Mouse (Mus musculus): ENCODE data around the gene Tbcd. TPM values are rescaled to one million over a fixed set of nuclear protein-coding genes. Genes with fewer than 3 reads are reported as not detected.

The Tbcd gene
- polyA plus RNA-seq, 1 experiment from 2014 or later = 61.8 TPM

DNA sequence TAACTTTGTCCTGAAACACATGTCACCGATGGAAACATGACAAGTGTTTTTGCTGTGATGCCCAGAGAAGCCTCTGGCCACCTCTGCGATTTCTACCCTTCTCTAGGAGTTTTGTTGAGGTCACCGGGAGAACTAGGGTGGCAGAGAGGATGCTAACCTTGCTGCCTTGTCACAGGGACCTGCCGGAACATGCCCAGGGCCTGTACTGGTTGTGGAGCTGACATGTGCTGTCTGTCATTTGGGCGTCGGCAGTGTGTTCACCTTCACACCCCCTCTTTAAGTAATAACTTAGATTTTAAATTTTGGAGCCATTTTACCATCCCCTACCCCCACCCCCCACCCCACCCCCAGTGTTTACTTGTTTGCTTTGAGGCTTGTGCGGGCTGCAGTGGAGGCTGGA lies 68.0 kb downstream of the Tbcd start:
- H3K4me1 ChIP-seq = peaks cover 5% of the 10 kb centered on the region; the same call in 1 of the 2 replicates
- H3K27ac ChIP-seq = no peak overlapping the region
- no peaks in the 10 kb centered on the region for H3K9me3 ChIP-seq
- H3K4me2 ChIP-seq = no peak overlapping the region
- 86% methylated on average over 7 of the region's 7 CpGs for WGBS
- no peaks in the 10 kb centered on the region for H3K27me3 ChIP-seq (replicated peaks)
- H3K9ac ChIP-seq = no peak overlapping the region
- no peak for ATAC-seq (replicated peaks)
- no peaks in the 10 kb centered on the region for H3K36me3 ChIP-seq (replicated peaks)
- H3K4me3 ChIP-seq = no peak overlapping the region

DNA sequence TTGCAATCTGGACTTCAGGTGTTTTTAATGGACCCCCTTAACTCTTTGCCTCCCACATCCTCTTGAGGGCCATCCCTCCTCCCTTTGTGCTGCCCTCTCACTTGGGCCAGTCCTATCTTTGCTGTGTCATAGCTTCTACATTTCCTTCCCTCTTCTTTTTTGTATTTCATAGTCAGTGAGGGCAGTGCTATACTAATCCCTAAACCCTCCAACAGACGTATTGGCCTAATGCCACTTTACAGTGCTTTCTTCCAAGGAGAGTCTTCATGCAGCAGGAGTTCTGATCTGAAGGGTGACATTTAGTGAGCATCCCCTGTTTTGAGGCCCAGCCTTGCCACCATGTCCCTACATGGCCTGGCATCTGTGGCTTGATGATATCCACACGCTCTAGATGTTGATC lies 69.0 kb downstream of the Tbcd start:
- Histone ChIP-seq H3K27me3 (replicated peaks) (no peaks in the 10 kb centered on the region), H3K9ac (no peak overlapping the region), H3K27ac (no peak overlapping the region), H3K4me2 (no peak overlapping the region), H3K4me3 (no peak overlapping the region), H3K4me1 (peaks cover 5% of the 10 kb centered on the region; the same call in 1 of the 2 replicates), H3K36me3 (replicated peaks) (no peaks in the 10 kb centered on the region), H3K9me3 (no peaks in the 10 kb centered on the region)
- 89% methylated on average over 2 of the region's 2 CpGs for WGBS
- no peak for ATAC-seq (replicated peaks)

- no peak for ATAC-seq (replicated peaks)
- H3K4me3 ChIP-seq = no peak overlapping the region
- 87% methylated on average over 4 of the region's 4 CpGs for WGBS
Observed at GRCm38 (mm10) chr11:121522156-121522762, 70.5 kb downstream of the Tbcd start.

DNA sequence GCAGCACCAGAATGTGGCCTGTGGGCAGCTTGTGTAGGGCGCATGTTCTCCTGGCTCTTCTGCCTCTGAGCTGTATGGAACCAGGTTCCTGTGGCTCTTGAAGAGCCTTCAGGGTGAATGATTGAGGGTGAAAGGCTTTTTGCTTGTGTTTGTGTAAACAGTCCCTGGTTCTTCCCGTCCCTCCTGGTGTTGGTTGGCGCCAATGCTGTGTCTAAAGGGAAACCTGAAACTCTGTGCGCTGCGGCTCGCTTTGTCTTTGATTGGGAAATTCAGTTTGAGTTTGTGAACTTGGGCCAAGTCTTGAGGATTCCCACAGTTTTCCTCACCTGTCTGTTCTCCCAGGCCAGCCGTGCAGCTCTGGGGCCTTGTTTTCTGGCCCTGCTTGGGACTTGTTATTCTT lies 72.4 kb downstream of the Tbcd start:
- Histone ChIP-seq H3K4me1 (peaks cover 2% of the 10 kb centered on the region; the same call in 1 of the 2 replicates), H3K27me3 (replicated peaks) (no peaks in the 10 kb centered on the region), H3K4me3 (no peak overlapping the region), H3K27ac (no peak overlapping the region), H3K36me3 (replicated peaks) (no peaks in the 10 kb centered on the region), H3K9ac (no peak overlapping the region), H3K4me2 (no peak overlapping the region), H3K9me3 (no peaks in the 10 kb centered on the region)
- ATAC-seq (replicated peaks) = no peak
- whole genome bisulfite sequencing = 93% methylated on average over 7 of the region's 7 CpGs

More at GRCm38 (mm10) chr11:121522156-121522762, 70.5 kb downstream of the Tbcd start:
- H3K9ac ChIP-seq = no peak overlapping the region
- no peaks in the 10 kb centered on the region for H3K9me3 ChIP-seq
- no peak overlapping the region for H3K27ac ChIP-seq
- peaks cover 5% of the 10 kb centered on the region; the same call in 1 of the 2 replicates for H3K4me1 ChIP-seq
- no peaks in the 10 kb centered on the region for H3K27me3 ChIP-seq (replicated peaks)
- H3K36me3 ChIP-seq (replicated peaks) = no peaks in the 10 kb centered on the region
- H3K4me2 ChIP-seq = no peak overlapping the region

DNA sequence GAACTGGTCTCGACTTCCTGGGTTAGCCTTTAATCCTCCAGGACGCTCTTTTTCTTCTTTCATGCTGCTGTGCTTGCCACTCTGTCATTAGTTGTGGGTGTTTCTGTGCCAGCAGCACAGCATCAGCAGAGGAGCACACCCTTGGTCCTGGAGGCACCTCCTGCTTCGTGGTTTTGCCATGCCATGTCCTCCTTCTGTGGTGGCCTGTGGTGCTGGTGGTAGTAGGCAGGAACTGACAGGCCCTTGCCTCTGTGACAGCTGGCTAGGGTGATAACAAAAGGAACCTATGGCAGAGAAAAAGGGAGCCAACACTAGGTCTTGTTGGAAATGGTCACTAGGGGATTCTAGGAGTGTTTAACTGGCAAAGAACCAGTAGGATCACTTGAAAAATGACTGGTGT lies 78.0 kb downstream of the Tbcd start:
- Histone ChIP-seq H3K4me2 (no peak overlapping the region), H3K27ac (no peak overlapping the region), H3K9ac (no peak overlapping the region), H3K9me3 (no peaks in the 10 kb centered on the region), H3K27me3 (replicated peaks) (no peaks in the 10 kb centered on the region), H3K4me1 (no peaks in the 10 kb centered on the region), H3K36me3 (replicated peaks) (no peaks in the 10 kb centered on the region), H3K4me3 (no peak overlapping the region)
- 97% methylated on average over 3 of the region's 3 CpGs for WGBS
- no peak for ATAC-seq (replicated peaks)

DNA sequence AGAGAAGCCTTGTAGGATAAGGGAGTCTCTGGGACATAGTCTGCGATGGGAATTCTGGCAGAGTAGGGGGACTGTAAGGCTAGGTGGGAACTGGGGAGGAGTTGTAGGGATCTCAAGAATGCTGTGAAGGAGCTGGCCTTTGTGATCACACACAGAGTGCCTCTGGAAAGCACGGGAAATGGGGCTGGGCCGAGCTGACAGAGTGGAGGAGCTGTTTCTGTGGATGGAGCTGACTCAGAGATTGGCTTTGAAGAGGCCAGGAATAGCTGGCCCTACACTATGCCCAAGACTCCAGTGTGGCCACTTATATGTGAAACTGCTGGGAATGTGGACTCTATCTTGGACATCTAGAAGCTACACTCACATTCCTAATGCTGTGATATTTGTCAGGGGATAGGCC lies 84.8 kb downstream of the Tbcd start:
- Histone ChIP-seq H3K27ac (no peak overlapping the region), H3K9ac (no peak overlapping the region), H3K36me3 (replicated peaks) (no peaks in the 10 kb centered on the region), H3K27me3 (replicated peaks) (no peaks in the 10 kb centered on the region), H3K9me3 (no peaks in the 10 kb centered on the region), H3K4me3 (no peak overlapping the region), H3K4me1 (no peaks in the 10 kb centered on the region), H3K4me2 (no peak overlapping the region)
- no peak for ATAC-seq (replicated peaks)
- WGBS = 61% methylated on average over 3 of the region's 3 CpGs

GRCm38 (mm10) chr11:121542471-121542870 lies 90.7 kb downstream of the Tbcd start:
- H3K4me1 ChIP-seq = no peaks in the 10 kb centered on the region
- 95% methylated on average over 4 of the region's 4 CpGs for WGBS
- H3K9ac ChIP-seq = no peak overlapping the region
- no peak for ATAC-seq (replicated peaks)
- no peak overlapping the region for H3K4me2 ChIP-seq
- H3K27me3 ChIP-seq (replicated peaks) = no peaks in the 10 kb centered on the region
- H3K9me3 ChIP-seq = no peaks in the 10 kb centered on the region
- no peak overlapping the region for H3K27ac ChIP-seq
- H3K36me3 ChIP-seq (replicated peaks) = 0 out of 2 replicates have a peak, but pooled peaks cover 5% of the 10 kb centered on the region
- H3K4me3 ChIP-seq = no peak overlapping the region

DNA sequence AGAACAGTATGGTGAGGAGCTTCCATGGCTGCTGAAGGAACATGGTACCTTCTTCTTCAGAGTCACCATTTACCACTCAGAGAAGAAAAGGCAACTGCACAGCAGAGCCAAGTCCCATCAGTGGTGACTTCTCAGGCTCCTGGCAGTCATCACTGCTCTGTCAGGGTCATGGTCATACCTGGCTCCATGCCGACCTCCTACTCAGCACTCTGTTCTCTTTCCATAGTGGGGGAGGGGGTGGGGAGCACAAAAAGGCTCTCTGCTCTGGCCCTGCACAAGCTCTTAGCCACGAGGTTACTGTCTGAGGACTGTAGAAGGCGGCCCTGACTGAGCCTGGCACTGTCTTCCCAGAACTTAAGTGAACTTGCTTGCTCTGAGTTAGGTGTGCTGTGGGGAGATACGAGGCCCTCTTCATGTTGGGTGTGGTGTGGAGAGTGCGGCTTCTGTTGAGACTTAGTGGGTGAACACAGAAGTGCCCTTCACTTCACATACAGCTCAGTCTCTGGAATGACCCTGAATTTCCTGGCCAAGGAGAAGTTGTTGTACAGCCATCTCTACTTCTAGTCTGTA lies 91.6 kb downstream of the Tbcd start:
- Histone ChIP-seq H3K27me3 (replicated peaks) (no peaks in the 10 kb centered on the region), H3K9me3 (no peaks in the 10 kb centered on the region), H3K4me1 (peaks cover 3% of the 10 kb centered on the region; the same call in 1 of the 2 replicates), H3K36me3 (replicated peaks) (0 out of 2 replicates have a peak, but pooled peaks cover 5% of the 10 kb centered on the region), H3K4me3 (no peak overlapping the region), H3K4me2 (no peak overlapping the region), H3K9ac (no peak overlapping the region), H3K27ac (no peak overlapping the region)
- ATAC-seq (replicated peaks) = no peak
- WGBS = 89% methylated on average over 5 of the region's 5 CpGs

- H3K27ac ChIP-seq = no peak overlapping the region
- H3K4me3 ChIP-seq = no peak overlapping the region
- no peak overlapping the region for H3K4me2 ChIP-seq
- no peaks in the 10 kb centered on the region for H3K27me3 ChIP-seq (replicated peaks)
- H3K4me1 ChIP-seq = peaks cover 6% of the 10 kb centered on the region
- WGBS = 89% methylated on average over 9 of the region's 9 CpGs
- ATAC-seq (replicated peaks) = no peak
- no peaks in the 10 kb centered on the region for H3K9me3 ChIP-seq
- H3K9ac ChIP-seq = no peak overlapping the region
- 0 out of 2 replicates have a peak, but pooled peaks cover 5% of the 10 kb centered on the region for H3K36me3 ChIP-seq (replicated peaks)
Observed at GRCm38 (mm10) chr11:121543922-121544321, 92.2 kb downstream of the Tbcd start.

DNA sequence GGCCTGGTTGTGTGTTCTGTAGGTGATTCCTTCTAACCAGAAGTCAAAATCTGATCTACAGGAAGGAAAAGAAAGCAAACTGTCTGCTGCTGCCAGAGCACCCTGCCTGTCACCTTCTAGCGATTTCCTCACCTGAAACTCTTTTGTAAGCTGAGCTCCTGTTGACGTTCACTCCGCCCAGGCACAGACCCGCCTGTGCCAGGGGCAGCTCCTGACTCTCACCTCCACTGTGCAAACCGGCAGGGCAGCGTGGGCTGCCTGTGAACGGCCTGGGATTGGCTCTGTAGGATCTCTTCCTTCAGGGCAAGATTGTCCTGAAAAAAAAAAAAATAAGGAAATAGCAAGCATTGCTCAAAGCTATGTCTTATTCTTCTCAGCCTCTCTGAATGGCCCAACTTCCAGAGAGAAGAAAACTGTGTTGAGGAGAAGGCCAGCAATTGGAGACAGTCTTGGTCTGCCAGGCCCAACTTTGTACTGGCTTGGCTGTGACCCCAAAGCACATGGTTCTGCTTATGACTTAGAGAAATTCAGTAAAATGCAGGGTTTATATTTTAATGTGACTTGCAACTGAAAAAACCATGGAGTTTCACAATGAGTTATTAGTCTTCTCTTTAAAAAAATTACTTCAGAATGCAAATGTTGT lies 93.1 kb downstream of the Tbcd start:
- no peak for ATAC-seq (replicated peaks)
- H3K9me3 ChIP-seq = no peaks in the 10 kb centered on the region
- peaks cover 15% of the 10 kb centered on the region for H3K4me1 ChIP-seq
- H3K4me2 ChIP-seq = no peak overlapping the region
- 88% methylated on average over 7 of the region's 7 CpGs for WGBS
- H3K27ac ChIP-seq = no peak overlapping the region
- no peak overlapping the region for H3K4me3 ChIP-seq
- H3K36me3 ChIP-seq (replicated peaks) = 0 out of 2 replicates have a peak, but pooled peaks cover 5% of the 10 kb centered on the region
- H3K27me3 ChIP-seq (replicated peaks) = no peaks in the 10 kb centered on the region
- no peak overlapping the region for H3K9ac ChIP-seq

DNA sequence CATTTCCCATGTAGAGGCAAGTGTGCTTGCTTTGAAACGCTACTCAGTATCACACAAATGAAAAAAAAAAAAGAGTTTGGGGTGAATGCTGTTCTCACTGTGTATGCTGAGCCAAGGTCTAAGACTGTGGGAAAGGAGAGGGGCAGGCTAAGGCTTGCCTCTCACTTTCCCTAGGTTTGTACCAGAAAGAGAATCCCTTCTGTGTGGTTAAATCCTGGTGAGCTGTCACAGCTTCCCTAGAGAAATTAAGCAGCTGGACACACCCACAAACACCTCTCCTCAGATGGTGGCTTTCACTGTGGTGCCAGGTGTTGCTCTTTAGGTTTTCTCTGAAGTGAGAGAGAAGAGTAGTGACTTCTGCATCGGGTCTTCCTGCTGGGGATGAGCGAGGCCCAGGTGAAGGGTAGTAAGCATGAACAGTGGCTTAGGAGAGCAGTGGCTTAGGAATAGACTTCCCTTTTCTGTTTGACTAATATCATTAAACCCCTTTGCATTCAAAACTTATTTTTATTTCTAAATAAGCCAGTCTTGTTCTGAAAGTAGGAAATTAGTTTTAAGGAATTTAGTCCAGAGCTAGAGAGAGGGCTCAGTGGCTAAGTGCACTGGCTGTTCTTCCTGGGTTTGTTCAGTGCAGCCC lies 93.8 kb downstream of the Tbcd start:
- Histone ChIP-seq H3K27ac (no peak overlapping the region), H3K4me1 (peaks cover 22% of the 10 kb centered on the region), H3K36me3 (replicated peaks) (0 out of 2 replicates have a peak, but pooled peaks cover 5% of the 10 kb centered on the region), H3K9me3 (no peaks in the 10 kb centered on the region), H3K9ac (no peak overlapping the region), H3K4me2 (no peak overlapping the region), H3K4me3 (no peak overlapping the region), H3K27me3 (replicated peaks) (no peaks in the 10 kb centered on the region)
- ATAC-seq (replicated peaks) = no peak
- WGBS = 93% methylated on average over 3 of the region's 3 CpGs

- Histone ChIP-seq H3K4me1 (peaks cover 25% of the 10 kb centered on the region), H3K27me3 (replicated peaks) (no peaks in the 10 kb centered on the region), H3K4me3 (no peak overlapping the region), H3K9ac (no peak overlapping the region), H3K4me2 (no peak overlapping the region), H3K9me3 (no peaks in the 10 kb centered on the region), H3K36me3 (replicated peaks) (0 out of 2 replicates have a peak, but pooled peaks cover 5% of the 10 kb centered on the region), H3K27ac (no peak overlapping the region)
- WGBS = 95% methylated on average over 5 of the region's 5 CpGs
- ATAC-seq (replicated peaks) = no peak
Observed at GRCm38 (mm10) chr11:121547234-121547633, 95.5 kb downstream of the Tbcd start.
